10 mouse cellular contexts compared by ENCODE assay signal in the genomic region with DNA sequence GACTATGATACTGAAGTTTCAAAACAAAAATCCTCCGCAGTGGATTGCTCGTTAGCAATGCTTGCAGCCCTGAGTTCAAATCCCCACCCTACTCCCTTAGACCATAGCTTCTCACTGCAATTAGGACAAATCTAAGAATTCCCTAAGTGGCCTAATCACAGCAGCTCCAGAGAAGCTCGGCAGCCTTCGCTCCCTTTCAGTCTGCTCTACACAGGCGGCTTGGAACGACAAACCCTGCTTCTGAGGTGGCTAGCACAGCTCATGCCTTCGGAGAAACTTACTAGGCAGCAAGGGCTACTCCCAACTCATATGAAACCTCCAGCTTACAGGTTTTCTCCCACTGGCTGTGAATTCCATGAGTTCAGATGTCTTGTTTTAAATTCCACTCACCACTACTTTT. TPM values are rescaled to one million over a fixed set of nuclear protein-coding genes. Genes with fewer than 3 reads are reported as not detected.
DNase-seq lines count a peak whose midpoint lies in the region; ATAC-seq and TF ChIP-seq lines count a peak whose summit lies in the region.
"Had no signal": no experiment of that assay in that cellular context is flagged by ENCODE, and none has a peak within 500 bp of the region (broad histone marks: within the 10 kb centered on the region; RNA-seq: fewer than 3 reads in every experiment).

No protein-coding gene starts in this region.

- H3K27me3 ChIP-seq in forebrain, embryonic 13.5 days = no peaks in the 10 kb centered on the region
- H3K27me3 ChIP-seq in forebrain, embryonic 11.5 days (ENCODE audit: control insufficient read depth, insufficient read depth, low read length) = no peaks in the 10 kb centered on the region
- no peaks in the 10 kb centered on the region for H3K27me3 ChIP-seq in kidney, postnatal 0 days (ENCODE audit: insufficient read depth, low read length)
- no peaks in the 10 kb centered on the region for H3K27me3 ChIP-seq in embryonic facial prominence, embryonic 14.5 days (replicated peaks; ENCODE audit: control insufficient read depth, insufficient read depth, low read length)
- H3K27me3 ChIP-seq in midbrain, embryonic 12.5 days = no peaks in the 10 kb centered on the region

- DNase-seq in forebrain, embryonic 11.5 days (ENCODE audit: low spot score) = no peak
- no peak for DNase-seq in kidney, postnatal 0 days (ENCODE audit: low spot score)
- no peak for DNase-seq in kidney, adult 9 months
- no peak for DNase-seq in embryonic facial prominence, embryonic 14.5 days (ENCODE audit: low spot score)
- DNase-seq in cerebellum, postnatal 14 days = no peak
- DNase-seq in ovary, adult 18-20 months (ENCODE audit: low spot score) = no peak

- no peak for TF ChIP-seq CTCF in kidney, postnatal 0 days (IDR thresholded peaks at IDR 0.05; ENCODE audit: low read depth)

- H3K9me3 ChIP-seq in forebrain, embryonic 13.5 days (replicated peaks) = no peaks in the 10 kb centered on the region; the same call in 1 of the 2 replicates
- no peaks in the 10 kb centered on the region for H3K9me3 ChIP-seq in forebrain, embryonic 11.5 days (ENCODE audit: control insufficient read depth, low read length)
- H3K9me3 ChIP-seq in kidney, postnatal 0 days (replicated peaks; ENCODE audit: low read length) = no peaks in the 10 kb centered on the region
- no peaks in the 10 kb centered on the region for H3K9me3 ChIP-seq in embryonic facial prominence, embryonic 14.5 days (ENCODE audit: control insufficient read depth, low read length)
- H3K9me3 ChIP-seq in midbrain, embryonic 12.5 days = no peaks in the 10 kb centered on the region

- WGBS in forebrain, embryonic 13.5 days = 87% methylated on average over 7 of the region's 7 CpGs
- 90% methylated on average over 7 of the region's 7 CpGs for WGBS in forebrain, embryonic 11.5 days
- 79% methylated on average over 7 of the region's 7 CpGs for whole genome bisulfite sequencing in kidney, postnatal 0 days
- 78% methylated on average over 7 of the region's 7 CpGs for WGBS in embryonic facial prominence, embryonic 14.5 days
- 89% methylated on average over 7 of the region's 7 CpGs for WGBS in midbrain, embryonic 12.5 days

- ATAC-seq in forebrain, embryonic 13.5 days = no peak
- no peak for ATAC-seq in forebrain, embryonic 11.5 days (replicated peaks; ENCODE audit: low FRiP score)
- no peak for ATAC-seq in kidney, postnatal 0 days (replicated peaks; ENCODE audit: low FRiP score, low read depth)
- no peak for ATAC-seq in embryonic facial prominence, embryonic 14.5 days (ENCODE audit: low read depth)
- ATAC-seq in midbrain, embryonic 12.5 days (ENCODE audit: low FRiP score, low read depth) = no peak

- H3K4me1 ChIP-seq in forebrain, embryonic 13.5 days = peaks cover 35% of the 10 kb centered on the region
- peaks cover 6% of the 10 kb centered on the region; the same call in 1 of the 2 replicates for H3K4me1 ChIP-seq in forebrain, embryonic 11.5 days (replicated peaks; ENCODE audit: control insufficient read depth, insufficient read depth, low read length)
- peaks cover 16% of the 10 kb centered on the region; the same call in 1 of the 2 replicates for H3K4me1 ChIP-seq in kidney, postnatal 0 days (replicated peaks; ENCODE audit: insufficient read depth, low read length)
- peaks cover 15% of the 10 kb centered on the region; the same call in 1 of the 2 replicates for H3K4me1 ChIP-seq in embryonic facial prominence, embryonic 14.5 days (ENCODE audit: control insufficient read depth, insufficient read depth, low read length)
- H3K4me1 ChIP-seq in midbrain, embryonic 12.5 days = peaks cover 25% of the 10 kb centered on the region

- no peak overlapping the region for H3K4me2 ChIP-seq in forebrain, embryonic 13.5 days
- no peak overlapping the region for H3K4me2 ChIP-seq in forebrain, embryonic 11.5 days (ENCODE audit: low read depth, low read length, severe bottlenecking)
- 0 out of 2 replicates have a peak overlapping the region, but pooled peaks have one; percentile 10 for H3K4me2 ChIP-seq in kidney, postnatal 0 days (ENCODE audit: low read length)
- peak overlapping the region; percentile 68; the same call in 1 of the 2 replicates for H3K4me2 ChIP-seq in embryonic facial prominence, embryonic 14.5 days (ENCODE audit: low read depth, low read length)
- H3K4me2 ChIP-seq in midbrain, embryonic 12.5 days (replicated peaks) = no peak overlapping the region

- H3K4me3 ChIP-seq in forebrain, embryonic 13.5 days = no peak overlapping the region
- H3K4me3 ChIP-seq in forebrain, embryonic 11.5 days (ENCODE audit: low read depth, low read length) = no peak overlapping the region
- no peak overlapping the region for H3K4me3 ChIP-seq in kidney, postnatal 0 days (replicated peaks; ENCODE audit: low read depth, low read length)
- H3K4me3 ChIP-seq in embryonic facial prominence, embryonic 14.5 days (ENCODE audit: low read depth, low read length) = no peak overlapping the region
- no peak overlapping the region for H3K4me3 ChIP-seq in midbrain, embryonic 12.5 days

- H3K9ac ChIP-seq in forebrain, embryonic 13.5 days = no peak overlapping the region; the same call in 1 of the 2 replicates
- H3K9ac ChIP-seq in forebrain, embryonic 11.5 days (ENCODE audit: low read length) = no peak overlapping the region
- no peak overlapping the region for H3K9ac ChIP-seq in kidney, postnatal 0 days (ENCODE audit: low read depth, low read length)
- no peak overlapping the region for H3K9ac ChIP-seq in embryonic facial prominence, embryonic 14.5 days (ENCODE audit: low read depth, low read length)
- no peak overlapping the region for H3K9ac ChIP-seq in midbrain, embryonic 12.5 days (replicated peaks)

- peak overlapping the region; percentile 40; the same call in 1 of the 2 replicates for H3K27ac ChIP-seq in forebrain, embryonic 13.5 days
- H3K27ac ChIP-seq in forebrain, embryonic 11.5 days (ENCODE audit: low read depth, low read length) = no peak overlapping the region
- peak overlapping the region; percentile 100 for H3K27ac ChIP-seq in kidney, postnatal 0 days
- H3K27ac ChIP-seq in embryonic facial prominence, embryonic 14.5 days (replicated peaks; ENCODE audit: low read depth, low read length) = peak overlapping the region; percentile 52; the same call in 1 of the 2 replicates
- H3K27ac ChIP-seq in midbrain, embryonic 12.5 days (replicated peaks) = peak overlapping the region; percentile 100

- no peaks in the 10 kb centered on the region for H3K36me3 ChIP-seq in forebrain, embryonic 13.5 days (ENCODE audit: poor library complexity, severe bottlenecking)
- H3K36me3 ChIP-seq in forebrain, embryonic 11.5 days (ENCODE audit: control insufficient read depth, insufficient read depth, low read length) = no peaks in the 10 kb centered on the region
- no peaks in the 10 kb centered on the region for H3K36me3 ChIP-seq in kidney, postnatal 0 days (ENCODE audit: insufficient read depth, low read length)
- H3K36me3 ChIP-seq in embryonic facial prominence, embryonic 14.5 days (ENCODE audit: control insufficient read depth, insufficient read depth, low read length) = no peaks in the 10 kb centered on the region
- no peaks in the 10 kb centered on the region for H3K36me3 ChIP-seq in midbrain, embryonic 12.5 days

RNA-seq across cellular contexts. Expression of a gene that starts 4.2 kb away (rescaled TPM):
- 5.2 and 5.8 TPM in 2 replicates for polyA plus RNA-seq in forebrain, embryonic 13.5 days (2015; fragmentation: Nextera tagmentation; extraction: Ambion mirVana)
- polyA plus RNA-seq in forebrain, embryonic 11.5 days (2014; fragmentation: Nextera tagmentation; extraction: Ambion mirVana) = 6.8 and 7.2 TPM in 2 replicates
- polyA plus RNA-seq in kidney, postnatal 0 days (2015; fragmentation: Nextera tagmentation; extraction: Ambion mirVana) = 2.9 and 4.1 TPM in 2 replicates
- 5.3 and 5.7 TPM in 2 replicates for polyA plus RNA-seq in embryonic facial prominence, embryonic 14.5 days (2014; fragmentation: Nextera tagmentation; extraction: Ambion mirVana)
- 7.8 and 7.9 TPM in 2 replicates for polyA plus RNA-seq in midbrain, embryonic 12.5 days (2016; fragmentation: Nextera tagmentation; extraction: Ambion mirVana)

RNA-seq across cellular contexts. Expression of a gene that starts 36.4 kb away (rescaled TPM):
- polyA plus RNA-seq in forebrain, embryonic 13.5 days (2015; fragmentation: Nextera tagmentation; extraction: Ambion mirVana) = 51.3 and 53.5 TPM in 2 replicates
- polyA plus RNA-seq in forebrain, embryonic 11.5 days (2014; fragmentation: Nextera tagmentation; extraction: Ambion mirVana) = 62.3 and 65.3 TPM in 2 replicates
- 58.2 and 71.4 TPM in 2 replicates for polyA plus RNA-seq in kidney, postnatal 0 days (2015; fragmentation: Nextera tagmentation; extraction: Ambion mirVana)
- 55.0 and 63.3 TPM in 2 replicates for polyA plus RNA-seq in embryonic facial prominence, embryonic 14.5 days (2014; fragmentation: Nextera tagmentation; extraction: Ambion mirVana)
- 68.4 and 75.1 TPM in 2 replicates for polyA plus RNA-seq in midbrain, embryonic 12.5 days (2016; fragmentation: Nextera tagmentation; extraction: Ambion mirVana)

RNA-seq across cellular contexts. Expression of a gene that starts 56.2 kb away (rescaled TPM):
- polyA plus RNA-seq in forebrain, embryonic 13.5 days (2015; fragmentation: Nextera tagmentation; extraction: Ambion mirVana) = not detected in 2 replicates
- not detected in 2 replicates for polyA plus RNA-seq in forebrain, embryonic 11.5 days (2014; fragmentation: Nextera tagmentation; extraction: Ambion mirVana)
- 0.11 and 0.16 TPM in 2 replicates for polyA plus RNA-seq in kidney, postnatal 0 days (2015; fragmentation: Nextera tagmentation; extraction: Ambion mirVana)
- polyA plus RNA-seq in embryonic facial prominence, embryonic 14.5 days (2014; fragmentation: Nextera tagmentation; extraction: Ambion mirVana) = not detected in 2 replicates
- not detected in 2 replicates for polyA plus RNA-seq in midbrain, embryonic 12.5 days (2016; fragmentation: Nextera tagmentation; extraction: Ambion mirVana)
- polyA plus RNA-seq: embryonic facial prominence, embryonic 11.5 days; spleen, adult 2 months had no signal

Comparison
In these comparisons a context has a peak if more than half of its experiments do, and no peak if none do; other contexts are left out.
1. H3K4me2 ChIP-seq: peak in kidney, postnatal 0 days (single experiment) and embryonic facial prominence, embryonic 14.5 days (single experiment); none in forebrain, embryonic 13.5 days (single experiment), forebrain, embryonic 11.5 days (single experiment) and midbrain, embryonic 12.5 days (single experiment).